Mouse (Mus musculus) T-helper 1 cell (primary cell): ENCODE results near the gene P2ry14.
"Not testable (repeated sequence)": the region's sequence is repeated elsewhere in the genome, so short reads cannot be mapped to it uniquely, and the experiment has no call there.

ENCODE experiments used
- in situ Hi-C: fragments of 300-600 bp; cut with MboI, MseI; formaldehyde crosslinking; loops from one replicate; pipeline ENCODE4 v1.15.1; 2025; ENCODE audit warnings: high pct_unique_total_duplicates

The P2ry14 gene

DNA sequence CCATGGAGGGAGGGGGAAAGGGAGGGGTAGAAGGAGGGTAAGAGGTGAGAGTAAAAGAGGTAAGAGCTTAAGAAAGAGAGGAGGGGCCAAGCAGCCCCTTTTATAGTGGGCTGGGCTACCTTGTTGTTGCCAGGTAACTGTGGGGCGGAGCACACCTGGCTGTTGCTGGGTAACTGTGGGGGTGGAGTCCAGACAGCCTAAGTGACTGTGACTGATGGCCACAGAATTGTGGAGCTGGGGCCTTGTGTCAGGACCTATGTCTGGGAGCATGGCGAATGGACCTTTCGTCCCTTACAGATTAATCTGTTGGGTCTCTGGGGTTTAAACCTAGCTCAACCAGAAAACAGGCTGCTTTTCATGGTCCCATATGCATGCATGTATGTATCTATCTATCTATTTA is 43.6 kb downstream of the P2ry14 start:
- in situ Hi-C loops, result loop anchor here (10.0 kb wide), 2 partner anchors 95 to 1015 kb away; no protein-coding TSS in a partner anchor

DNA sequence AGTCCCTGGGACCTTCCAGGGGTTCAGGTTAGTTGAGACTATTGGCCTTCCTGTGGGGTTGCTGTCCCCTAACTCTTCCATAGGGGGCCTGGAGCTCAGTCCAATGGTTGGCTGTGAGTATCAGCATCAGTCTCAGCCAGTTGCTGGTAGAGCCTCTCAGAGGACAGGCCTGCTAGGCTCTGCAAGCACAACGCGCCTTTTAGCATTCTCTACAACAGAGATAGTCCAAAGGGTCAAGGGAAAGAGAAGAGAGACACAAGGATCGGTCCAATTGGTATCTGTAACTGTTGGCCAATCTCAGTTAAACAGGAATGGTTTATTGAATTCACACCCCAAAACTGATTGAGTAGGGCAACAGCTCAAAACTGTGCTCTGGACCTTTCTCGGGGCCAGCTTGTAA is 46.0 kb downstream of the P2ry14 start:
- in situ Hi-C loops, result no loop called here

DNA sequence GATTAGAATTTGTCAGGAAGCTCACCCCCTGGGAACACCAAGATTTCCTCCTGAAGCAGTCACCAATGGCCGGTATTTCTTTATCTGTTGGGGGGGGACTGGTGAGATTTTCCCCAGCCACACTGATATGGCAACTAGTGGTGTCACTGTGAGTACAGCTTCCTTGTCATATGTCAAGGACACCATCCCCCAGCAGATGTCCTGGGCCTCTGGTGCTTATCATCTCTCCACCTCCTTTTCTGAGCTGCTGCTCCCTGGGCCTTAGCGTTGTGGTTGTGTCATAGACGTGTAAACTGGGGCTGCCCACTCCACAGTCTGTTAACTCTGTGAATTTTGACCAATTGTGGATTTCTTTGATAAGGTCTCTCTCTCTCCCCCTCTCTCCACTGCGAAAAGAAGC is 49.0 kb downstream of the P2ry14 start:
- in situ Hi-C loops, result no loop called here

DNA sequence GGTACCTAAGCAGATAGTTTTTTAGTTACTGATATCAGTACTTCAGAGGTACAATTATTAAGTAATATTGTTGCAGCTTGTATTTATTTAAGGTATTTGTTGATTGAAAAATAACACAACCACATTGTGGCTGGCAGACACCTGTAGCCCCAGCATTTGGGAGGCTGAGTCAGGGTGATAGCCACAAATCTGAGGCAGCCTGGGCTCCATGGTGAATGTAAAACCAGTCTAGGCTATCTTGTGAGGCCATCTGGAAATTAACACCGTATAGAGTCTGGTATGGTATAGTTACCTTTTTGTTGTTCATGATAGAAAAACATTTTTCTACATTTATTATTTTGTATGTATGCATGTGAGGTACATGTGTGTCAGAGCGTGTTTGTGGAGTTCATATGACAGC is 51.3 kb downstream of the P2ry14 start:
- in situ Hi-C loops, result no loop called here

DNA sequence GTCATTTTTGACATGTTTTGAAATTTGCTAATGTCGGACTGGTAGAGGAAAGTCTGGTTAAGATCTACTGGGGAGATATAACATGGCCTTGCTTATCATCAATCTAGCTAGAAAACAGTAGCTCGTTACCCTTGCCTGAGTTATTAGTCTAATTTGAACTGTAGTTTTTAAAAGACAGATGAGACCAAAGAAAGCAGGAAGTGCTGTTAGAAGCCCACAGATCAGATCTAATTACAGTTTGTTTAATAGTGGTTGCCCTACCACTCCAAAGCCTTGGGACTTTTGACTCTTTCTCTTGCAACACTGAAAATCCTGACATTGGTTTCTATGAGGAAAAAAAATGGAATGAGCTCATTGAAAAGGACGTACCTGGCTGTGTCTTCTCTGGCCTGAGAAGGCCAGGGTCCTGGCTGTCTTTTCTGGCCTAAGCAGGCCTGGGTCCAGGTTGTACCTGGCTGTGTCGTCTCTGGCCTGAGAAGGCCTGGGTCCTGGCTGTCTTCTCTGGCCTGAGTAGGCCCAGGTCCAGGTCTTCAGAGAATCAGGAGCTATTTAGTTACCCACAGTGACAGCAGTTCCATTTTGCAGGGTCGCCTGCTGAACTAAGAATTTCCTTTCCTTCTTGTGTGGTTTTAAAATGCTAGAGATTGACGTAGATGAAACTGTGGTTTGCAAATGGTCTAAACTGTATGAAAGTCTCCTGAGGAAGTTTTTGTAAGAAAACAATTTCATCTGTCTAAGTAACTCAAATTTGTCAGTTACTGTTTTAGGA is 52.0 kb downstream of the P2ry14 start, which contains the start of gene Gpr171:
Gene Gpr171, minus strand, starts transcription at position 604 of the 769 bp plus-strand sequence.
- in situ Hi-C loops, result no loop called here

DNA sequence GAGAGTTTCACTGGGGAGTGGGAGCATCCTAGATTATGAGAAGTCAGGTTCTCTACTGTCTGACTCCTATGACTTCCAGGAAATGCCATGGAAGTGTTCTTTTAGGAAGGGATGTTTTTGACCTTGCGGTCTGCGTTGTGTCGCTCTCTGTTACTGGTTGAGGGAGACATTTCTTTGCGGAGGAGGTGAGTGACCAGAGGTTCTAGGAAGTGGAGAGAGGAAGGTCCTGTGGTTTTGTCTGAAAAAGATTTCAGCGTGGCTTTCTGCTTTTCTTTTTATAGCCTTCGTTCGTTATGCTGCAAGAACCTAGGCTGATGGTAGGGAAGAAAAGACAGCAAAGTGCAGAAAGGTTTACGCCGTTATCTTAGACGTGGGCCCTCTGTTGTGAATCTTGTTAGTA is 54.9 kb downstream of the P2ry14 start:
- in situ Hi-C loops, result no loop called here

DNA sequence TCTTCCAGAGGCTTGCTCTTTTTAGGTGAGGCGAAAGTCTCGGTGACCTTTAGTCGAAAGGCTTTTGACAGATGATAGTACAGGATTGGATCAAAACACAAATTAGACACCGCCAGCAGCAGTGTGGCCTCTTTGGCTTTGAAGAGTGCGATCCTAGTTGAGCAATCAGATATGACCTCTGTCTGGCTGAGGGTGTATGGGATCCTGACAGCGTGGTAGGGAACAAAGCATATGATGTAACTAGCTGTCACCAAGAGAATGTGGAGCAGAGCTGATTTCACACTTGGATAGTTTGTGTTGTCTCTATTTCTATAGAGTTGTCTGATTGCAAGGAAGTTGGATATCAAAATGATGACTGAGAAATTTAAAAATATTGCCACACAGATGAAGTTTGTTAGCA is 56.0 kb downstream of the P2ry14 start:
- in situ Hi-C loops, result no loop called here

DNA sequence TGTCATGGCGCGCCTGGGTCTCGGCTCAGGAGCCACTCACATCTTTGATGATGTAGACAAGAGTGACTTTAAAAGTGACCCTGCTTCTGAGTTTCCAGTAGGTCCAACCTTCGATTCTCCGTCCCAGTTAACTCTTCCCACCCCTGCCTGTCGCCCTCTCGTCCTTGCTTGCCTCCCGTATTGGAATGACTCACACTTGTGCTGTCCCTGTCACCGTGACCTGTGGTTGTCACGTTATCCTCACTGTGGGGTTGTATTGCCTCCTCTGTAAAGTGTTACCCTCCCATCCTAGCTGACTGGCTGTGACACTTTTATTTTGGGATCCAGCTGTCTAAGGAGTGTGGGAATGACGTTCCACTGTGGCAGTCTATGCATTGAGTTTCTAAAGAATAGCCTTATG is 60.7 kb downstream of the P2ry14 start:
- in situ Hi-C loops, result no loop called here

DNA sequence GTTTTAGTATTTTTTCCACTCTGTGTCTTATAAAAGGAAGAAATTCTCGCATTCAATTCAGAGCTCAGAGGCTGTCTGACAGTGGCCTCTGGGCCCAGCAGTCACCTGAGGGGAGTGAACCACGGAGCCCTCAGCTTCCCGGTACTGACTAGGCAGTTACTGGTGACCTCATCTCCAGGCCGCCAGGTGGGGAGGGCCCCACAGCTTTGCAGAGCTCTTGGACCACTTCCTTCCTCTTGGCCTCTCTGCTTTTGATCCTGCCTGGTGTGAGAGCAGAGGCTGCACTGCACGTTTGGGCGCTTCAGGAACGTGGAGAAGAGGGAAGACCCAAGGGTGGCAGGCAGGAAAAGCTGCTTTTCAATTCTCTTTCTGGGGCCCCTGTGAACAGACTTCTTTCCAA is 72.5 kb downstream of the P2ry14 start:
- in situ Hi-C loops, result loop anchor here (5.0 kb wide), 2 partner anchors 36 to 91 kb away; no protein-coding TSS in a partner anchor

DNA sequence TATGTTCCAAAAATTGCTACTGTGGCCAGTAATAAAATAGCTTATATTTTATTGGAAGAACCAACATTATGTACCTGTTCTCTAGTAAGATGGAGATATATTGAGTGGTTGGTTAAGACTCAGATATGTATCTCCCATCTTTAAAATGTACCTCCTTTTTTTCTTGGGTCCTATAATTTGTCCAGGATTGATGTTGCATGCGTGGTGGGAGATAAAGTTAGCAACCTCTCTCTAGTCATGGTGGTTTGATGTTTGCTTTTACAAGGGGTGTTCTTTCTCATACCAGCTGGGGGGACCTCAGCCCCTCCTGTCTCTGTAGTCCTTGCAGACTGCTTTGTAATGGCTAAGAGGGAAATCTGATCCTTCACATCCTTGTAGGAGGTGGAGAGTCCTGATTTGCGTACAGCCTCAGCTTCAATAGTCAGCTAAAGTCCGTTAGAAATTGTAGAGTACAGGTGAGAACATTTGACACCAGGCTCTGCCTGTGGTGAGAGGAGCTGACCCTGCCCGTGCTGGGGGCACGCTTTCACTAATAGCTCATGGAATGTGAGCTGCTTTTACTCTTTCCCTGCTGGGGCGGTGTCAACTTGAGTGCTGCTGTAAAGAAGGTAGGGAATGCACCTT is 73.0 kb downstream of the P2ry14 start:
- in situ Hi-C loops, result loop anchor here (5.0 kb wide), 2 partner anchors 37 to 92 kb away; no protein-coding TSS in a partner anchor

DNA sequence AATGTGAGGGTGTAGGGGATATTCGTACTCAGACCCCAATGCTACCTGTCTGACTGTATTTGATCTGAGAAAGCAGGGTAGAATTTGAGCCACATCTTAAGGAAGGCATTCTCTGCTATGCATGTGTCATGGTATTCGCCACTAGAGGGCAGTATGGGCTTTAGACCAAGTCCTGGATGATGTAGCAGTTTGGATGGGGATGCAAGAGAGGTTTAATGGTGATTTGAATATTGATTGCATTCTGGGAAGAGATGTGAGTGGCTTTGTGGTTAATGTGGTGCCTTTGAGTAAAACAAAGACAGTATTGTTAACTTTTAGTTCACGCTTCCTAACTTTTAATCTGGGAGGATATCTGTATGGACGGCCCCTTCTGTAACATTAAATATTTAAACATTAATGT is 74.1 kb downstream of the P2ry14 start:
- in situ Hi-C loops, result no loop called here

DNA sequence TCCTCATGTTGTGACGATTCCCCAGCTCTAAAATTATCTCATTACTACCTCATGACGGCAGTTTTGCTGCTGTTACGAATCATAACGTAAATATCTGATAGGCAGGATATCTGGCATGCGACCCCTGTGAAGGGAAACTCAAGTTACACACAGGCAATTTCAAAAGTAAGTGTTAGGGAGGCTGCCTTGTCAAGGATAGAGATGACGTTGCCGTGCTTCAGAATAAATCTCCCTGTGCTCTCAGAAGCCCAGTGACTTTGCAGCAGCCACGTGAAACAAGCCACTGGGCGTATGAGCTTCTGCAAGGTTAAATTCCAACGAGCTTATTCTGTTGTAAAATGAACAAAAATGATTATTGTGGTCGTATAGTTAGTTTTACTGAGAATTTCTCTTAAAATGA is 74.8 kb downstream of the P2ry14 start:
- in situ Hi-C loops, result no loop called here

DNA sequence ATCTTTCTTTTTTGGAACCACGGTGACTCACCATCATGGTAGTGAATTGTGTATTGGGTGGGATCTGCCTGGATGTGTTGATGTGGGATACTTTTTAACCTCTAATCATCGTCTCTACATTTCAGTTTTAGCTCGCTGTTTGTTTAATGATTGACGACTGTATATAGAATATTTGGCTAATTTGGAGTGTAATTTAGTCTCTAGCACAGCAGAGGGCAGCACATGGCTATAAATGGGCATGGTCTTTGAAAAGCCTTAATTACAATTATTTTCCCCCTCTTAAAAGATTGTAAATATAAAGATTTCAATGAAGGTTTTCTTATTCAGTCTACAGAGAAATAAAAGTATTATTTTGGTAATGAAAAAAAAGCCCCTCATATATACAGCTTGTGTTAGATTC is 76.1 kb downstream of the P2ry14 start:
- in situ Hi-C loops, result no loop called here

DNA sequence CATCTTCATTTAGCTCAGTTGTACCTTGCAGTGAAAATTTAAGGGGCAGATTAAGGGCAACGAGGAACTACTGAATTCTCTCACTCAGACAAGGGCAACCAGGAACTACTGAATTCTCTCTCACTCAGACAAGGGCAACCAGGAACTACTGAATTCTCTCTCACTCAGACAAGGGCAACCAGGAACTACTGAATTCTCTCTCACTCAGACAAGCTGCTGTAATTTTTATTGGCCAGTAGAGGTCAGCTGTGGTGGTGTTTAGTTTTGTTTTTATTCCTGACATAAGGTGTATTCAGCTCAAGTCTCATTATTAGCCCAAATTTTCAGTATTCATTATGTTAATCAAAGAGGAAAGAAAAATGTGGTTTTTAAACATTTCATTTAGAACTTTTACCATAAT is 84.3 kb downstream of the P2ry14 start:
- in situ Hi-C loops, result not testable (repeated sequence)

DNA sequence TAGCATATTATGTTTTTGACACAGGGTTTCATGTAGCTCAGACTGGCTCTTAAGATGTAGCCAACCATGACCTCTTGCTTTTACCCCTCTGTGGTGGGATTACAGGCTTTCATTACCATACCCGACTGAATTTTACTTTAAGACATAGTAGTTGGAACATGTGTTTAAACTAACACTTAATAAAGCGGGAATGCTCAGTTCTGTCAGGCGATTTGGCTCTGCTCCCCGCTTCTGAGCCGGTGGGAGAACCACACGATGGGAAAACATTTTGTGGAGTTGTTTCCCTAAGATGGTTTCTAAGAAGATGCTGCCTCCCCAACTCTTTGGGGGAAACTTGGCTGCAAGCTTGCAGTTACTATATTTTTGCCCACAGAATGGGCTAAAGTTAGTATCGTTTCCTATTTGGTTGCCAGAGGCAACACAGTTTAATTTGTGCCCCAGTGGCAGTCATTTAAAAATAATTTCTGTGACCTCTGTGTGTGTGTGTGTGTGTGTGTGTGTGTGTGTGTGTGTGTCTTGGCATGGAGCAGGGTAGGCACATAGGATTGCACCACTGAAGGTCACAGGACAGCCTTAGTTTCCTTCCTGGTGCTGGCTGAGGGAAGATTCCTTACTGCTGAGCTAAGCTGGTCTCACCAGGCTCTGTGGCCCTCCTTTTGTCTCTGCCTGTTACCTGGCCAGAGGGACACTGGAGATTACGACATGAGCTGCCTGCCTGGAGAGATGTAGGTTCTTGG is 86.7 kb downstream of the P2ry14 start:
- in situ Hi-C loops, result no loop called here

DNA sequence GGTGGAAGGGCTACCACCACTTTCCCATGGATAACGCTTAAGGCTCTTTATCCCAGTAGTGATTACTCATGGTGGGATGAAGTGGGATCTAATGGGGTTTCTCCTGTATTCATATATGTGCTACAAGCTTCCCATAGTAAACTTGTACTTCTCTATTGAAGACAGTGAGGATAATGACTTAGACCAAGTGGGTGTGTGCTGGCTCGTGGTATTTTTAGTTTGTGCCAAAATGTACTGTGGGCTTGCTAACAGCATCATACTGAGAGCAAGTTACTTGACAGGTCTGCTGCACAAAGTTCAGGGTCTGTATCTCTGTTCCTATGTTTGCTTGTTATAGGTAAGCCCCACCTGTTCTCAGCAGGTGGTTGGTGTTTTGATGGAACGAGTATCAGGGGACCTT is 87.5 kb downstream of the P2ry14 start:
- in situ Hi-C loops, result no loop called here
